Mouse (Mus musculus): Measurements from ENCODE around the gene Arrdc2.

Gene Arrdc2

DNA sequence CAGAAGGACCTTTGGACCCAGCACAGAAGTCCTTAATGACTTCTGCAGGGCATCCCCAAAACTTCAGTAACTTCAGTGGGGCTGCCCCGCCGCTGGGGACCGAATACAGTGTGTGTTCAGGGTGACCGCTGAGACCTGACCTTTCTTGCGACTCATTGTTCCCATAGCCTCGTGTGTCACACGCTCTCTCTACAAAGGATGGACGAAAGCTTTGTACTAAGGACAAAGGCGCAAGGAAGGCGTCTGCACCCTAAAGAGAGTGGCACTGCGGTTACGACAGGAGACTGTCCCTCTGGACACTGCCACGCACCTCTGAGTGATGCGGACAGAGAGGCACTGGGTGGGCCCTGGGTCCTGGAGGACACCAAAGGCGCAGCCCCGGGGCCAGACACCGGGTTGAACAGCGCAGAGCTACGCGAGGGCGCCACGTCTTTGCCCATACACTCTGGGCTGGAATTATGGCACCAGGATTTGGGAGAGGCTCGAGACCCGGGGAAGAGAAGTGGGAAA is 25.2 kb upstream of the Arrdc2 start:
- DNase-seq (ENCODE audit: low read depth), result peak; percentile 63

DNA sequence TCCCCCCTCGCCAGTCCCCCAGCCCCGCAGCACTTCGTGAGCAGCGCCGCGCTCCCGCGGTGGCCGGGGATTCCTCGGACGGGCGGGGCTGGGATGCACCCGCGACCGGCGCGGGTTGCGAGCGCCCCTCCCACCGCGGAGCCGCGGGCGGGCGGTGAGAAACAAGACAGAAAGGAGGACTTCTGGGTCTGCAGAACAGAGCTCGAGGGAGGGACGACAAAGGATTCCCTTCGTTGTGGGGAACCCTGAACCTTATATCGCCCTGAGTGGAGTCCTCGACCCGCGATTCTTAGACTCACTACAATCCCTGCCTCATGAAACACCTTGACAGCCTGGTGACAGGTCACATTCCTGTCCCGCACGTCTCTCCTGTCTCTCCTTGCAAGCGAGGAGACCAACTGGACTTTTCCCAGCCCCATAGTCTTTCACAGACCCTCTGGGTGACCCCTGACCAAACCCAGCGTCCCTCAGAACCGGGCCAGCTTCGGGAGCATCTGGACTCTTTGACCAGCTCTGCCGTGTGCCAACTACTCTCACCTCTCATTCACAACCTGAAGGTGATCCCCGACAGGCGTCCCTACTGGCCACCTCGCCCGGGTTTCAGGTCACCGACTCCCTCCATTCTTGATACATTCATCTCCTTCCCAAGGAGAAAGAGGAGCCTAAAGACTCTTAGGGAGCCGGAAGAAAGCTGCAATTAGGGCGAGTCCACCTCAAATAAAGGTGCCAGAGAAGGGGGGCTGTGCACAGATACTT is 24.6 kb upstream of the Arrdc2 start:
- DNase-seq (ENCODE audit: low read depth), result peak; percentile 77

DNA sequence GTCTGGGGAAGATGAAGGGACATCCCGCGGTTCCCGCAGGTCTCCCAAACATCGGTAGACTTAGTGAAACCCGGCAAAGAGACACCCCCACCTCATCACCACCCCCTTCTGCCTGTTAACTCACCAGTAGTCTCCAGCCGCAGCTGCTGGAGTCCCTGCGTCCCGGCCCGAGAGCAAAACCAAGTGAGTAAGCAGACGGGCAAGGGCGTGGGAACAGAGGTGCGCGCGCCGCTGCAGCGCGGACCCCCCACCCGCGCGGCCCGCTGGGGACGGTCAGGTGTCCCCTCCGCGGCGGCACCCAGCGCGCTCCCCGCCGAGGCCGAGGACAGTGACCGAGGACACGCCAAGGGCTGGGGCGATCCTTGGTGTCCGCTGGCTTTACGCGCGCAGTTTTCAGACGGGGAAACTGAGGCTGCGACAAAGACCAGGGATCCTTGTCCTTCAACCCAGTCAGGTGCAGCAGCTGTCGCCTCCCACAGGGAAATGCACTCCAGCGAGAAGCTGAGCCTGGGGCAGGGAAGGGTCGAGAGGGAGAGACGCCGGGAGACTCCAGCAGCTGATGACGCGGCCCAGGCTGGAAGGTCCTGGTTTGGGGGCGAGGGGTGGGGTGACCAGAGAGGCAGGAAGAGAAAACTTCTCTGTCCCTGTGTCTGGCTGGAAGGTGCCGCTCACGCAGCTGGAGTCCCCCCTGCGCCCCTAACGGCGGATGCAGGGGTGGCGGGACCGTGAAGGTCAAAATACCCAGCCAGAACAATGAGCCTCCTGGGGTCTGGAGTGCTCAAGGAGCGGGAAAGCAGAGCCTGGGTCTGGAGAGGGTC is 23.5 kb upstream of the Arrdc2 start, which contains the start of gene Kcnn1:
Kcnn1 (minus strand) TSS at position 435 of the 818 bp plus-strand sequence.
- peak; percentile 61 for DNase-seq (ENCODE audit: low read depth)

DNA sequence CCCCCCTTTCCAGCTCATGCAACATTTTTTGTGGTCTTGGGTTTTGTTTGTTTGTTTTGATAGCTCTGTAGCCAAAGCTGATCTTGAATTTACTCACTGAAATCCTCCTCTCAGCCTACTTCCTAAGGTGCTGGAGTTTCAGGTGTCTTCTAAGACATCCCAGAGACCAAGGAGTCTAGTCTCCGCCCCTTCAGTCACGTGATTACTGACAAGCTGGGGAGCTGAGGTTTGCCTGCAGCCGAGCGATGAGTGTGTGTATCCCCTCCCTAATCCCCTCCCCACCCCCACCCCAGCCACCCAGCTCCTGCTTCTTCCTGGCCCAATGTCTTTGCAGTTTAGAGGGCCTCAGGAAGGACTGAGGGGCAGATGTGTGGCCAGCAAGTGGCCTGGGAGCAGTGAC is 18.0 kb upstream of the Arrdc2 start:
- peak; percentile 55 for DNase-seq (ENCODE audit: low read depth)

DNA sequence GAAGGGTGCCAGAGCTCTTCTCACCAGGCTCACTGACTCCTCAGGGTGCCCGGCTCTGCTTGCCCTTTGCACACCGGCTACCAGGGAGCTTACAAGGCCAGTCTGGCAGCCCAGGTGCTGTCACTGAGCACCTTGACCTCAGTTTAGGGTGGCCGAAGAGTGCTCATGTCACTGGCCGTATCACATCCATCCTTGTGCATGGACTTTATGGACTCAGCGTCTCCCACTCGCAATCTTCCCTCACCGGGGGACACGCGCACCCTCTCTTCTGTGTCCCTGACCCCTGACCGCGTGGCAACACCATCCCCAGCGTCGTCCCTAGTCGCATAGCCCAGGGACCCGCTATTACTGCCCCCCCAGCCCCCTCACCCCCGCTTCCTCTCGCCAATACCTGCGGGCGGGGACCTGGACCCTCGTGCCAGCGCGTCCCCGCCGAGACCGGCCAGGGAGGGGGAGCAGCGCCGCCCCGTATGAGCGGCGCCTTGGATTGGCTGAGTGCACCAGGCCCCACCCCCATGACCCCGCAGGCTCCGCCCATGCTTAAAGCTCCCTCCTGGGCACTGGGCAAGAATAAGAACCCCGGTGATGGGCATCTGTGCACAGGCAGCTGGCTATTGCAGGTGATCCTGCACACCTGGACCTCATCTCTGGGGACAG is 17.1 kb upstream of the Arrdc2 start:
- DNase-seq (ENCODE audit: low read depth), result peak; percentile 61

DNA sequence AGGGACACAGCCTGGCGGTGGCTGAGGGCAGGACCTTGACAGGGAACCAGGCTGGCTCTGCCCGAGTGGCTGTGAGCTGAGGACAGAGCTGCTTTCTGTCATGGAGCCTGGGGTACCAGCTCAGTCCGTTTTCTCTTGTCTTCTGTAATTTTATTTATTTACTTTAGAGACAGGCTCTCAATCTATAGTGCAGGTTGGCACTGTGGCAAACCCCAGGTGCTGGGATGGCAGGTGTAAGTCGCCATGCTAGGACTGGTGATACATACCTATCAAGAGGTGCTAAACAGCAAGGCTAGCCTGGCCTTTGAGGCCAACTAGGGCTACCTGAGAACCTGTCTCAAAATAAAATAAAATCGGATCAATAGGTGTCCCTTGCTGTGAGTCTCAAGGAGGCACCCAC is 16.5 kb upstream of the Arrdc2 start:
- no peak for DNase-seq (ENCODE audit: low read depth)

DNA sequence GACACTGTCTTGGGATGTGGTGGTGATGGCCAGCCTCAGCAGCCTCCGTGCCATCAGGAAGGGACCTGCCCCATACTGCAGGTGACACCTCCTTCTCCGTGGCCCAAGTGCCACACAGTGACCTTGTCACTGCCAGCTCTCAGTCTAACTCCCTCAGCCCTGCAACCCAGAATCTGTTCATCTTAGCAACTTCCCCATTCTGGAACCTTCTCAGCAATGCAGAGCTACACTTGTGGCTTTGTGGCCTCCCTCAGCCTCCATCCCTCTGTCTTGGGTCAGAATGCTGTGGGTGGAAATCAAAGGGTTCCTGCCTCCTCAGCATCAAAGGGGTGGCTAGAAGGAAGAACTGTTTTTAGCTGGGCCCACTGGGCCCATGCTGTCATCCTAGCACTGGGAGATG is 14.3 kb upstream of the Arrdc2 start:
- no peak for DNase-seq (ENCODE audit: low read depth)

DNA sequence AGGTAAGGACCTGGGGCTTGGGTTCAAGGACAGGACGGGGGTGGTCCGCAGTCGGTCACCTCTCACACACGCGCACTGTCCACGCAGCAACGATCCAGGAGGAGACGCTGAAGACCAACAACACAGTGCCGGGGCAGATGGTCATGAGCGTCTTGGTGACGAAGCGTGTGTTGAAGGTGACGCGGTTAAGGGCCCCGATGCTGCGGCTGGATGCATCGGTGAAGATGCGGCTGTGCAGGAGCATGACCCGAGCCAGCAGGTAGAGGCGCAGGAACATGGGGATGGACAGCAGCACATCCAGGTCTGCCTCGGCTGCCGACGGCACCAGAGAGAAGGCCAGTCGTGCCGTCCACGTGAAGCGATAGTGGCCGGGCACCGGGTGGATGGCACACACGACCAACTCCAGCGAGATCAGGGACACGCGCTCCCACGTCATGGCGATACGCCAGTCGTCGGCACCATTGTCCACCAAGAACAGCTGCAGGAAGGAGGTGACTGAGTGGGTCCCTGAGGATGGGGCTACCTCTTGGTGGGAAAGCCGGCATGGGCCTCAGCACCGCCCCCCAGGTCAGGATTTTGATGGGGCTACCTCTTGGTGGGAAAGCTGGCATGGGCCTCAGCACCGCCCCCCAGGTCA is 13.2 kb upstream of the Arrdc2 start:
- DNase-seq (ENCODE audit: low read depth), result no peak

DNA sequence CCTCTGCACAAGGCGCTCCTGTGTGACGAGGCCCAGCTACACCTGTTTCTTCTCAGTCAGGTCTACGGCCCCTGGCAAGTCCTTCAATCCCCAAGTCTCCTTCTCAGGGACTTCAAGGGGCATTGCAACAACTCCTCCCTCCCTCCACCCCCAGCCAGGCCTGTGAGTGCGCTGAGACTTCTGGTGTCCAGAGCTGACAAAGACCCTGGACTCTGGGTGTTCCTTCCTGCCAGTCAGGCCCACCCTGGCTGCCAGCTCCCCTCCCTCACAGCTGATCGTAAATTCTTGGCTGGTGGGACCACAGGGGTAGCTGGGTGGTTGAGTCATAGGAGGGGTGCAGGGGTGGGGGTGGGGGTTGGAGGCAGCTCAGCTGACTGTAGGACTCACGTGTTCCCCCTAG is 12.3 kb upstream of the Arrdc2 start:
- DNase-seq (ENCODE audit: low read depth), result no peak

DNA sequence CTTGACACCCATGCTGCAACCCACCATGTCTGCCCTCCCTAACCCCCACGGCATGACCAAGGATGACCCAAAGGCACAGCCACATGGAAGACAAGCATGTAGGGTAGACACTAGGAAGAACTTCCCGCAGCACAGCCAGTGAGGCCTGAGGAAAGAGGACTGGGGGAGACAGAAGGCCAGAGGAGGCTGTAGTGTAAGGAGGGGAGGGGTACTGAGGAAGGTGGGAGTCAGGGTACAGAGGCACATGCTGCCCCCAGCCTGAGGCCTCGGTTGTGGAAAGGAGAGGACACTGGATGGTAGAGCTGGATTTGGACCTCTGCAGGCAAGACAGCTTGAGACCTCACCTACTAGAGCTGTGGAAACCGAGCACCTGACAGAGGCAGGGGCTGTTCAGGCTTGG is 11.4 kb upstream of the Arrdc2 start:
- no peak for DNase-seq (ENCODE audit: low read depth)

DNA sequence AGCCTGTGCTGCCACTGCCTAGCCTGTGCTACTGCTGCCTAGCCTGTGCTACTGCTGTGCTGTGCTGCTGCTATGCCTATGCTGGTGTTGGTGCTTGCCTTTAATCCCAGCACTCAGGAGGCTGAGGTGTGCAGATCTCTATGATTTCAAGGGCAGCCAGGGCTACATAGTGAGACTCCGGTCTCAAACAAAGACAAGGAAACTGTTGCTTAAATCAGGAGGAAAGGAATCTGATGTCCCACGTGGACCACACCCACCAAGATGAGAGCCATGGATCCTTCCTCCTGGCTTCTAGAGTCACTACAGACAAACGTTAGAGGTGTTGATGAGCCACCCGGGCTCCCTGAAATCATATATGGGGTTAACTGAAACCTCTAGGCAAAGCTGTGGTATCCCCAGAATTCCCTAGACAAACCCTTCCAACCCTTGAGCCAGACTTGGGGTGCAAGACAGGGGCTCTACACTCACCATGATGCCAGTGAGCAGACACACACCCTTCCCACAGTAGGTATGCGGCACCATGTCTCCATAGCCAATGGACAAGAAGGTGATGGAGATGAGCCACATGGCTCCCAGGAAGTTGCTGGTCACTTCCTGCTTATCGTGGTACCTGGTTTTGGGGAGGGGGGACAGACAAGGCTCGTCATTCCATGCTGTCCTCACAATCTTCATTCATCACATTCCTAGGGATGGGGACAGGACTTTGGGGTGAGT is 10.8 kb upstream of the Arrdc2 start:
- DNase-seq (ENCODE audit: low read depth), result no peak

DNA sequence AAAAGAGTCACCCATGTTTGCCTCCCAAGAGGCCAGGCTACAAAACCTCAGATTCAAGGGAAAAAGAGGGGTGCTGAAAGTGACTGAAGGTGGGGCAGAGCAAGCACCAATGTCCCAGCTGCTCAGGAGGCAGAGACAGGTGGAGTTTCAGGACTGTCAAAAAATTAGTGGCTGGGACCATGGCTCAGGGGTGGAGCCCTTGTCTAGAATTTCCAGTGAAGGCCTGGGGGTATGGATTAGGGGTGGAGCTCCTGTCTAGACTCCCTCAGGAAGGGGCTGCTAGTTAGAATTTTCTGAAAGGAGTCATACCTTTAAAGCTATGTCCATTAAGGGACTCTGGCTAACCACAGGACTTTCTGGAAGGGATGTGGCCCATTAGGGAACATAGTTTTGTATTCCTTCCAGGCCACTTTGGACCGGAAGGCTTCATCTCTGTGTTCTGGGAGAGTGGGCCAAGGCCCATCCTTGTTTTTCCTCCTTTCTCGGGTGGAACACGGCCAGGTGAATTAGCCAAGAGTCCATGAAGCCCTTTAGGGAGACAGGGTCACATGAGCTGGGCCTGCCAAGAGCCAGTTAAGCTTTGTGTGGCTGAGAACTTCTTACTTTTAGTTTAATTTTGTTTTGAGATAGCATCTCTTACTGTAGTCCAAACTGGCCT is 9.9 kb upstream of the Arrdc2 start:
- DNase-seq (ENCODE audit: low read depth), result no peak

DNA sequence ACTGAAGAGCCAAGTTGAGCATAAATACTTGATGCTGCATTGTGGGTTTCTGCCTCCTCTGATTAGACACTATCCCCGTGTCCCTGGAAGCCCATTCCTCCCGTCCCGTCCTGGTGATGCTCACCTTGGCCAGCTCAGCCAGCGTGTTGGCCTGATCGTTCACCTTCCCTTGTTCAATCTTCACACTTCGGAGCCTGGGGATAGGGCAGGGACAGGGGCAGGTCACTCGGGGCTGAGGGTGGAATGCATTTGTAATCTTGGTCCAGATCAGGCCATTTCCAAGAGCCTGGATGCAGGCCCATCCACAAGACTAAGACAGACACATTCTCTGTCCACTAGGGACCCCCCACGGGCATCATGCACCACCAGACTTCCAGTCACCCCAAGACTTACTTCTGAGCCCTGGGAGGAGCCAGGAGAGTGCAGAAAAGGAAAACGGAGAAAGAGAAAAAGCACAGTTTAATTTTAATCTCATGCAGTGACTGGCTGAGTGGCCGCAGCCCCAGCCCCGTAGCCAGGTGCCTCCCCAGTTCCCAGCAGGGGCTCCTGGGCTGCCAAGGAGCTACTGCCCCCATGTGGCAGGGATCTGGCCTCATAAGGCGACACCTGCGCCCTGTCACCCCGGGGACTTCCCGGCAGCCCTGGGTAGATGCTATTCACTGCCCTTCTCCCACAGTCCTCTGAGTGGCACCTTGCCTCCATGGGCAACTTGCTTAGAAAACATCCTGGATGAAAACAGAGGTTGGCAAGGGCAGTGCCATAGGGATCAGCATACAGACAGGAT is 7.0 kb upstream of the Arrdc2 start:
- peak; percentile 70 for DNase-seq (ENCODE audit: low read depth)

DNA sequence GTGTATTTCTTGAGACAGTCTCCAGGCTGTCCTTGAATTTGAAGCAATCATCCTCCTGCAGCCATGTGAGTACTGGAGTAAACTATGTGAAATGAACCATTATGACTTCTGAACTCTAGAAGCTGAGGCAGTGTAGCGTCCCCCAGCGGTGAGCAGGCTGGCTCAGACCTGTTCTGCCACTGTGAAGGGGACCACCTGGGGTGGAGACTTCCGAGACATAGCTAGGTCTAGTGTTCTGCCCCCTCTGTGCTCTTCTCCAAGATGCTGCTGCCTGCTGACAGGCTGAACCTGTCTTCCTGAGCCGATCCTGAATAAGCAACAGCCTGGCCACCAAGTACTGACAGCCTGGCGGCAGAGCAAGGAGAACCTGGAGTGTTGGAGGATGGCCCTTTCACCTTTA is 5.6 kb upstream of the Arrdc2 start:
- DNase-seq (ENCODE audit: low read depth), result no peak

DNA sequence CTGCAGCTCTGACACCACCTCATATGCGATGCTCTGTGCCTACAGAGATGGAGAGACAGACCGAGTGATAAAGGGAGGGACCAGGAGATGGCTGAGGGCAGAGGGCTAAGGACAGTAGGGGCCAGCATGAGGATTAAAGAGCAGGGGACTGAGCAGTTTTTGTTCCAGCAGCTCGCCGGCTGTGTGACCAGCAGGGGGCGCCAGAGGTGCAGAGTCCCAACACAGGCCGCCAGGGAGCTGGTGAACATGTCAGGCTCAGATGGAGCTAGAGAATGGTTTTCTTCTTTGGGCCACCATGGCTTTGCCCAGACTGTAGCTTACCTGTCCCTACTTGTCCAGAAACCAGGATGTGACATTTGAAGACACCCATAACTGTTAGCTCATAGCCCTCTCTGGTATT is 5.0 kb upstream of the Arrdc2 start:
- peak; percentile 92 for DNase-seq (ENCODE audit: low read depth)

DNA sequence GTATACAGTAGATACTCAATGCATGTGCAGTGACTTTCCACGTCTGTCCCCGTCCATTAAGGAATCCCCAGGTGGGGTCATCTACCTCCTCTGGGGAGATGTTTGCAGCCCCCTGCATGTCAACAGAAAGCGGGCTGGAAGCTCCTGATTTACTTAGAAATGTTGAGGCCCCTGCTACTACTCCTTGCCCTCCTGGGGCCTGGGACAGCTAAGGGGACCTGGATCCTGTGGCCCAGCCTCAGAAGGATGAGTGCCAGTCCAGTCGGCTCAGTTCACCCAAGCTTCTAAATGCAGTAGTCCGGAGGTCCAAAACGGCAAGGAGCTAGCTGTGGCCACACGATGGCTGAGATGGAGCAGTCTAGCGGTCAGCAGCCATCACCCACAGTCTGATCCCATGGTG is 4.4 kb upstream of the Arrdc2 start:
- no peak for DNase-seq (ENCODE audit: low read depth)

DNA sequence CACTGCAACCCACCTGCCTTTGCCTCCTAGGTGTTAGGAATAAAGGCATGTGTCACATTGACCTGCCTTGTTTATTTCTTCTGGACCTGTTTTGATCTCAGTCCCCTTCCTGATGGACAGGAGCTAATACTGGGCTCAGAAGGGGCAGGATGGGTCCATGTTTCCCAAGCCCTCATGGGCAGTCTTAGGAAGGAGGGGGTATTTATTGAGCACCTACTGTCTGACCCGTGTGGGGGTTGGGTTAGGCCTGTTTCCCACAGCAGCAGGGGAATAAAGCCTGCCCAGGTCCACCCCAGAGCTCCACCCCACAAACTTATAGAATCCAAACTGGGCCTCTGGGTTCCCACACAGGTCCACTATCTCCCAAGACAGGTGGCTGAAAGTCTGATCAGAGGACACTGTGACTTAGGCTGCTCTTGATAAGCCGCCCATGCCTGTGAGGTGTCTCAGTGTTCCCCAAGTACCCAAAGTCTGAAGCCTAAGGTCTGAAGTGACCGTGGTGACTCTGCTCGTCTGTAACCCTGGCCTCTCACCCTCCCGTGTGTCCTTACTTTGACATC is 3.8 kb upstream of the Arrdc2 start:
- DNase-seq (ENCODE audit: low read depth), result no peak

DNA sequence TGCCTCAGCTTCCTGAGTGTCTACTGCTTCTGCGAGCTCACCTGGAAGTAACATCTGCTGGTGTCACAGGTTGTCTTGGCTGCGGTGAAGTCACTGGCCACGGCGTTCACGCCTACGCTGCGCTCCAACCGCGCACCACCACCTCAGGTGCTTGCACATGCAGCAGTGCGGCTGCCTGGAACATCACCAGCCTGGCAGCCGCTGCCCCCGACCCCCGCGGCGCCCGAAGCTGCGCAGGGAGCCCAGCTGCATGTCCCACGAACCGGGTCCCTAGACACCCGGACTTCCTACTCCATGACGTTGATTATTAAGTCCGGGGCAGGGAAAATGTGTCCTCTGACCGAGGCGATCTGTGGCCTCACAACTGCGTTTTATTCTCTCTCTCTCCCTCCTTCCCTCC is 3.0 kb upstream of the Arrdc2 start:
- DNase-seq (ENCODE audit: low read depth), result no peak

DNA sequence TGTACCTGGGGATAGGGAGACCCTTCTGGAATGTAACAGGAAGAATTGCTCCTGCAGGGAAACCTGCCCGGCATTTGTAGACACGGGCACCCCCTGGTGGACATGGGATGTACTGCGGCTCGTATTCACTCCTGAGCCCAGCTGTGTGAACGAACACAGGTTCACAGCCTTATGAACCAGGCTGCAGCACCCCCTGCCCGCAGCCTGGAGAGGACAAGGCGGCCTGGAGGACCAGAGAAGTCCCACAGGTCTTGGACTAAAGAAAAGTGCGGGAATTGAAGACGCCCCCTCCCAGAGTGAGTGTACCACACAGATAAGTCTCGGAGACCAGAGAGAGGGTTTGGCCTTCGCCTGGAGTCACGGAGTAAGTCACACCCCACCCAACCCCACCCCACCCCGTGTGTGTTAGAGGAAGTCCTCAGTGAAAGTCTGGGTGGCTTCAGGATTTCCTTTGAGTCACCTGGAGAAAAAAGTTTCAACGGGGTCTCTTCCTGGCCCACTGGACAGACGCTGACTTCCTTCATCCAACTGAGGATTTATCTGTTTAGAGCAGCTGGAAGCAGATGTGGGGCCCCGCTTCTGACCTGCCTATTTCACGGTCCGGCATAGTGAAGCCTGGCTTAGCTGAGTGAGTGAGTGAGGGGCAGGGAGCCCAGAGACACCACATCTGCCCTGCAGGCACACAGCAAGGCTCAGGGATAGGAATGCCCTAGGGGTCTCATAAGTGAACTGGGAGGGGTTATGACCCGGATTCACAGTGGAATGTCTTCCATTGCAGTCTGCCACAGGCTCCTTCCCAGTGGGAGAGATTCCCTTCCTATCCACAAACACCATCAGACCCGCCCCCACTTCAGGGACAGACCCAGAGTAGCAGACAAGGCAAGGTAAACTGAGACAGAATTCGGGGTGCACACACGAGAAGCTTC is 1.9 kb upstream of the Arrdc2 start:
- DNase-seq (ENCODE audit: low read depth), result peak; percentile 92

All from induced T-regulatory cell, adult 2 months (primary cell).